Mouse (Mus musculus) hindbrain, postnatal 0 days (tissue): ENCODE results near the gene Pigp. TPM values are rescaled to one million over a fixed set of nuclear protein-coding genes. Genes with fewer than 3 reads are reported as not detected.
"Not testable (repeated sequence)": the region's sequence is repeated elsewhere in the genome, so short reads cannot be mapped to it uniquely, and the experiment has no call there.

ENCODE experiments used
- ATAC-seq: fragments of 200-750 bp; cut with Nextera tagmentation; 2 replicates; pipeline ENCODE4 v1.8.0; 2017; ENCODE audit warnings: mild to moderate bottlenecking, moderate TSS enrichment, moderate library complexity
- DNase-seq: peaks from one replicate; pipeline ENCODE4 v3.0.0-alpha.2; 2015; ENCODE audit warnings: low spot score
- H3K27ac ChIP-seq: fragments of 300-500 bp; sonication (generic); 2 replicates; pipeline ENCODE4 v1.5.1; 2014; ENCODE audit warnings: mild to moderate bottlenecking
- H3K27me3 ChIP-seq: fragments of 300-500 bp; sonication (generic); 2 replicates; pipeline ENCODE4 v1.6.1; 2014; ENCODE audit warnings: low read length, mixed read lengths; ENCODE audit not compliant: insufficient read depth
- H3K36me3 ChIP-seq: fragments of 300-500 bp; sonication (generic); 2 replicates; pipeline ENCODE4 v1.6.1; 2014; ENCODE audit warnings: low read length, mixed read lengths; ENCODE audit not compliant: insufficient read depth
- H3K4me1 ChIP-seq: fragments of 300-500 bp; sonication (generic); 2 replicates; pipeline ENCODE4 v1.6.1; 2014; ENCODE audit warnings: antibody characterized with exemption, low read length, mixed read lengths; ENCODE audit not compliant: insufficient read depth
- H3K4me2 ChIP-seq: fragments of 300-500 bp; sonication (generic); 2 replicates; pipeline ENCODE4 v1.6.1; 2014; ENCODE audit warnings: low read depth, mild to moderate bottlenecking, low read length, moderate library complexity, mixed read lengths
- H3K4me3 ChIP-seq: fragments of 300-500 bp; sonication (generic); 2 replicates; pipeline ENCODE4 v1.5.1; 2014; ENCODE audit warnings: low read length
- H3K9ac ChIP-seq: fragments of 300-500 bp; sonication (generic); replicated peaks from 2 replicates; pipeline ENCODE4 v1.6.1; 2014; ENCODE audit warnings: mild to moderate bottlenecking, low read length, moderate library complexity, mixed read lengths
- H3K9me3 ChIP-seq: fragments of 300-500 bp; sonication (generic); 2 replicates; pipeline ENCODE4 v1.6.1; 2016; ENCODE audit warnings: low read length, mixed read lengths
- CTCF ChIP-seq: IDR thresholded peaks from 2 replicates; pipeline ENCODE4 v1.5.1; 2016; ENCODE audit warnings: antibody characterized with exemption, control low read depth, low read depth
- WGBS: fragments of 180-500 bp; shearing (Covaris S2); extraction: QIAGEN DNeasy Blood & Tissue Kit; methylation state at CpG from one replicate; pipeline ENCODE4 v1.1.7; 2014; 5-methylcytosine and 5-hydroxymethylcytosine counted together
- polyA plus RNA-seq: library from polyadenylated mRNA; unstranded; fragments of >200 nt; fragmentation: Nextera tagmentation; extraction: Ambion mirVana; gene quantifications from 2 replicates; pipeline ENCODE4 v1.2.1, GENCODE M21; 2015
- total RNA-seq: library from RNA; depleted of rRNA; stranded (reverse); fragments of >200 nt; gene quantifications from 2 replicates; pipeline ENCODE4 v1.2.3, GENCODE M21; 2014

The Pigp gene
- total and polyA plus RNA-seq, 2 experiments from 2014 or later, result 100 to 139 TPM

DNA sequence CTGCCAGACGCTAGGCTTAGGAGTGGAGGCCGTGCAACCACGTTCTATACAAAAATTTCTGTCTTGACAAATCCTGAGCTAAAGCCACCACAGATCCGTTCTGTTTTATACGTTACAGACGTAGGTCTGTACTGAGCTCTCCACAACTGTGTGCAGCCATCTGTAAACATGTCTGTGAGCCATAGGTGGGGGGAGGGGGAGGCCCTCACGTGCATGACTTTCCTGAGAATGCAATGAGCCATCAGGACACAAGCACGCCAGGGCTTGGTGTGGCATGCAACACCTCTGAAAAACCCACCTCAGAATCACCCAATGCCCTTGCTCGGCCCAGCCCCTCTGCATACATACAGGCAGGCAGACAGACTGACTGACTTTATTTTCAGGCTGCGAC lies 21.4 kb downstream of the Pigp start:
- H3K36me3 ChIP-seq, result no peaks in the 10 kb centered on the region
- ATAC-seq (peak; percentile 49), DNase-seq (no peak)
- TF ChIP-seq CTCF, result no peak
- H3K4me3 ChIP-seq, result no peak overlapping the region
- H3K27me3 ChIP-seq, result no peaks in the 10 kb centered on the region
- 0 out of 2 replicates have a peak, but pooled peaks cover 5% of the 10 kb centered on the region for H3K4me1 ChIP-seq
- H3K4me2 ChIP-seq, result no peak overlapping the region
- no peaks in the 10 kb centered on the region for H3K9me3 ChIP-seq
- WGBS, result 52% methylated on average over 10 of the region's 10 CpGs
- no peak overlapping the region for H3K27ac ChIP-seq
- no peak overlapping the region for H3K9ac ChIP-seq

DNA sequence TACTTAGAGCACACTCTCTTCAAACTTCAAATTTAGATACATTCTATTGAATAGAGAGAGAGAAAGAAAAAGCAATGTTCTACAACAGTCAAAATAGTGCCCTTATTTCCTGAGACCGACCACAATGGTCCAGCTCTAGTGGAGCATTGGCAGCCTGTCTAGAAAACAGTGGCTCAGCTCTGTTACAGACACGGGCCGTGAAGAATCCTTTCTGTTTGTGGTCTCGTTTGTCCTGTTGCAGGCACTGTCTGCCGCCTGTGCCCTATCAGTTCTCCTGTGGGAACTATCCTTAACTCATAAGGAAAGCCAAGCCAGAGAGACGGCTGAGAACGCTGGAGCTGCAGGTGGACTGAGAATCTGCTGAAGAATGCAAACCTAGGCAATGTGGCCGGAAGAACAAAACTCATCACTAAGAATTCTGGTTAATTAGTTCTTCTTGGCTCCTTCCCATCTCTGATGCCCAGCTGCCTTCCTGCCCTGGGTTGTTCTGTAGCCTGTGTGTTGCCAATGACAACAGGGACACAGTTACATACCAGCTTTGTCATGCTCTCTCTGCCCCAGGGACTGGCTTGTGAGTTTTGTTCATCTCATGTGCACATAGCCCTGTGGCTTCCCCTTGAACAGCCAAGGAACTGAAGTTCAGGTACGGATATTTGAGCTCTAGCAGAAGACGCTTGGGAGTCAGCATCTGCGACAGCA lies 21.9 kb downstream of the Pigp start:
- Histone ChIP-seq H3K9me3 (no peaks in the 10 kb centered on the region), H3K9ac (no peak overlapping the region), H3K4me2 (peak overlapping the region; percentile 21; the same call in 1 of the 2 replicates), H3K4me3 (no peak overlapping the region), H3K27ac (peak overlapping the region; percentile 9; the same call in 1 of the 2 replicates), H3K4me1 (0 out of 2 replicates have a peak, but pooled peaks cover 5% of the 10 kb centered on the region), H3K27me3 (no peaks in the 10 kb centered on the region), H3K36me3 (no peaks in the 10 kb centered on the region)
- peak; percentile 68 for DNase-seq
- no peak for TF ChIP-seq CTCF
- ATAC-seq, result peak; percentile 89
- WGBS, result 41% methylated on average over 11 of the region's 11 CpGs

DNA sequence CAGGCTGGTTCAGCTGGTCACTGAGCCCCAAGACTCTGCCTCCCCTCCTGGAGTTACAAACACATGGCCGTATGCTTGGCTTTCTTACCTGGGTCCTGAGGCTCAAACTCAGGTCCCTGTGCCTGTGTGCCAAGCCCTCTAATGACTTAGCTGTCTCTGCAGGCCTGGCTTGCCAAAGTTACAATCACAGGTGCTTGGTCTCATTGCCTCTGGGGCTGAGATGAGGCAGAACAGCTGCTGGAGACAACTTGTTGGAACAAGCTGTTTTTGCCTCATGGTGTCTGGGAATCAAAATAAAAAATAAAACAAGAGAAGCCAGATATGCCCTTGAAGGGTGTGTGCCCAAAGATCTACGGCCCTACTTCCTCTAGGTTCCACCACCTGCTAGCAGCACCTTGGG lies 22.9 kb downstream of the Pigp start:
- H3K4me3 ChIP-seq, result no peak overlapping the region
- no peak for TF ChIP-seq CTCF

DNA sequence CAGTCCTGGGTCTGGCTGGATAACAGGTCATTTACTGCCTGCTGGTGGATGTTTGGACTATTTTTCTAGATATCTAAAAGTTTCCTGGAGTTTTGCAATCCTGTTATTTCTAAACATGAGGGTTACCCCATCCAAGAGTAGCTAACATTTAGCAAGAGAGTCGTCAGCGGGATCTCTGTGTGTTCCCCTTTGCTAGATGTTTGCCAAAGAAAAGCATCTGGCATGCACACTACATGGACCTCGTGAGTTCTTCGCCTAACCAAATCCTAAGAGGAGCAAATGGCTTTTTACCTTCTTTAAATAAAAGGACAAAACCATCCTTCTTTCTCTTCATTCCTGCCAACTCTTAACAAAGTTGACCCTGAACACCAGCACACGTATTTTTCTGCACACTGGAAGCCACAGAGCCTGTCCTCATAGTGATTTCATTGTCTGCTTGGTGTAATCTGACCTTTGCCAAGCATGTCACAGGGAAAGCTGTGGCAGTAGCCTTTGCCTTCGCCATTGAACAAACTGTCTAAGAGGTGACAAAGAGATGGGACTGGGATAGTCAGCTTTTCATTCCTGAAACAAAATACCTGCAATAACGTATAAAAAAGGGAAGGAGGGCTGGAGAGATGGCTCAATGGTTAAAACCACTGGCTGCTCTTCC lies 24.4 kb downstream of the Pigp start:
- no peak overlapping the region for H3K27ac ChIP-seq
- no peaks in the 10 kb centered on the region for H3K27me3 ChIP-seq
- 0 out of 2 replicates have a peak, but pooled peaks cover 5% of the 10 kb centered on the region for H3K4me1 ChIP-seq
- H3K4me2 ChIP-seq, result no peak overlapping the region
- H3K9me3 ChIP-seq, result no peaks in the 10 kb centered on the region
- WGBS, result 74% methylated on average over 7 of the region's 7 CpGs
- H3K9ac ChIP-seq, result no peak overlapping the region
- no peaks in the 10 kb centered on the region for H3K36me3 ChIP-seq
- DNase-seq (no peak), ATAC-seq (no peak)
- no peak for TF ChIP-seq CTCF
- no peak overlapping the region for H3K4me3 ChIP-seq

More for the DNA sequence above, 22.9 kb downstream of the Pigp start:
- ATAC-seq (no peak), DNase-seq (no peak)
- Histone ChIP-seq H3K4me1 (0 out of 2 replicates have a peak, but pooled peaks cover 5% of the 10 kb centered on the region), H3K36me3 (no peaks in the 10 kb centered on the region), H3K27ac (no peak overlapping the region), H3K4me2 (no peak overlapping the region), H3K27me3 (no peaks in the 10 kb centered on the region), H3K9ac (no peak overlapping the region), H3K9me3 (no peaks in the 10 kb centered on the region)
- 93% methylated on average over 2 of the region's 2 CpGs for WGBS

DNA sequence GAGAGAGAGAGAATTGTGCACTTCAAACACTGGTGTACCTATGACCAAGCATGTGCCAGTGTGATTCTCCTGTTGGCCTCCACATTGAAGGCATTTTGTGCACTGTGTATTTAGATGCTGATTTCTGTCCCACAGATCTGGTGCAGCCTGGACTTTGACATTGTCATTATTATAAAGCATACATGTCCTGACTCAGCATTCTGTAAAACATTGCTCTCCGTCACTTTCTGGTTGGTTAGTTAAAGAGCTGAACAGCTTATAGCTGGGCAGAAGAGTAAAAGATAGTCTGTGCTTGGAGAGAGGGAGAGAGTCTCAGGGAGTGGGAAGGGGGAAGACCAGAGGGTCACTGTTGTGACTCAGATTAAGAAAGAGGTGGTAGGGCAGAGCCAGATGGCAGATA lies 25.9 kb downstream of the Pigp start:
- DNase-seq, result no peak
- no peak overlapping the region for H3K4me2 ChIP-seq
- no peak for TF ChIP-seq CTCF
- no peaks in the 10 kb centered on the region for H3K9me3 ChIP-seq
- no peaks in the 10 kb centered on the region for H3K36me3 ChIP-seq
- ATAC-seq, result no peak
- H3K27me3 ChIP-seq, result no peaks in the 10 kb centered on the region
- H3K4me1 ChIP-seq, result 0 out of 2 replicates have a peak, but pooled peaks cover 5% of the 10 kb centered on the region
- H3K9ac ChIP-seq, result no peak overlapping the region
- H3K4me3 ChIP-seq, result no peak overlapping the region
- 78% methylated on average over 1 of the region's 1 CpGs for WGBS
- no peak overlapping the region for H3K27ac ChIP-seq

DNA sequence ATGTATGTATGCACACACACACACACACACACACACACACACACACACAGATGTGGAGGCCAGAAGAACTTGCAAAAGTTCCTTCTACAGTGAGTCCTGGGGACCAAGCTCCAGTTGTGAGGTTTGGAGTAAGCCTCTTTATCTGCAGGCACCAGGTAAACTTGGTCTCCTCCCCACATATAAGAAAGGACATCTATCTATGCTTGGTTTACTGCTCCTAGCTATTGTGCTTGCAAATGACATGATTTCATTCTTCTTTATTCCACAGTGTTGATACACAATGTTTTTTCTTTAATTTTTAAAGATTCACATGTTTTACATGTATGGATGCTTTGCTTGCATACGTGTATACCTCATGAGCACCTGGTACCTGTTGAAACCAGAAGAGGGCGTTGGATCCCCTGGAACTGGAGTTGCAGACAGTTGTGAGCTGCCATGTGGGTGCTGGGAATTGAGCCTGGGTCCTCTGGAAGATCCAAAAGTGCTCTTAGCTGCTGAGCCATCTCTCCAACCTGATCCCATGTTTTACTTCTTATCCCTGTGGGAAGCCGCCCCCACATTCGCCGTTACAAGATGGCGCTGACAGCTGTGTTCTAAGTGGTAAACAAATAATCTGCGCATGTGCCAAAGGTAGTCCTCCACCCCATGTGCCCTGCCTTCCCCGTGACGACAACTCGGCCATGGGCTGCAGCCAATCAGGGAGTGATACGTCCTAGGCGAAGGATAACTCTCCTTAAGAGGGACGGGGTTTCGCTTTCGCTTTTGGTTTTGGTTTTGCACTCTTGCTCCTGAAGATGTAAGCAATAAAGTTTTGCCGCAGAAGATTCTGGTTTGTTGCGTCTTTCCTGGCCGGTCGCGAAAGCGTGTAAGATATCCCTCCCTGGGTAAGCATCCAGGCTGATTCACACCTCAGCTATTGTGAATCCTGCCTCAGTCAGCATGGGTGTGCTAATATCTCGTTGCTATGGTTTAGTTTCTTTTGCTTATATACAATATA lies 32.2 kb downstream of the Pigp start:
- not testable (repeated sequence) for H3K27me3 ChIP-seq, H3K9me3 ChIP-seq, H3K36me3 ChIP-seq, H3K4me3 ChIP-seq, H3K27ac ChIP-seq, ATAC-seq, H3K9ac ChIP-seq, H3K4me2 ChIP-seq, DNase-seq, H3K4me1 ChIP-seq
- 95% methylated on average over 18 of the region's 22 CpGs for WGBS
